Mouse (Mus musculus) frontal cortex, postnatal 14 days (tissue): ENCODE data around the gene Limk2.

ENCODE experiments used
- DNase-seq, 2 experiments: peaks; one replicate each; pipeline ENCODE4 v3.0.0; 2022; ENCODE audit warnings: low spot score in 2 of 2

Gene Limk2

DNA sequence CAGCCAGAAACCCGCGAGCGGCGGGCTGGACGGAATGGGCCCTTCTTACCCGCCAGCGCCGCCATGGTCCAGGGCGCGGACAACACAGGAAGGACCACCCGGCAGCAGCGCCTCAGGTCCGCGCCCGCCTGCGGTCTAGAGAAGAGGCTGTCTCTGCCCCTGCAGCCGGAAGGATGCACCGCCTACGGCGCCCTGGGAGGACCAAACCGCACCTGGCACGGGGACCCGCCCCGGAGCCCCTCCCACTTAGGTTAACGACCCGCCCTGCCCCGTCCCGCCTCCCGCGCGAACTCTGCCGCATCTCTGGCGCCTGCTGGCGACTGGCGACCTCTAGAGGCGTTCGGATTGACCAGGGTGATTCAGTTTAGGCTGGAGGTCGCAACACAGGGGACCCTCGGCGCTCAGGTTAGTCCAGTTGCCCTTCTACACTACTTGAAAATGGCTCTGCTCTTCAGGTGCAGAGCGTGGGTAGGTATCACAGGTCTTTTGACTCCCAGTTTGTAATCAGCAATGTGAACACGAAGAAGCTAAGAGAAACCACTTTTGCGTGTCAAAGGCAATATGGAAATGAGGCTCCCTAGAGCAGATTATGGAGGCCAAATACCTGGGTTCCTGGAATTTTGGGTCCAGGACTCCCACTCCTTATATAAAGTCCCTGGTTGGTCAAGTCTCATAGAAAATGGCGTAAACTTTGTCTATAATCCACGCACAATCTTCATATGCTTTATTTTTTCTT is at the start of gene Limk2:
Gene Limk2 (minus strand): TSS at position 193 of the 736 bp plus-strand sequence.
- peak; percentile 57 to 73 for DNase-seq

DNA sequence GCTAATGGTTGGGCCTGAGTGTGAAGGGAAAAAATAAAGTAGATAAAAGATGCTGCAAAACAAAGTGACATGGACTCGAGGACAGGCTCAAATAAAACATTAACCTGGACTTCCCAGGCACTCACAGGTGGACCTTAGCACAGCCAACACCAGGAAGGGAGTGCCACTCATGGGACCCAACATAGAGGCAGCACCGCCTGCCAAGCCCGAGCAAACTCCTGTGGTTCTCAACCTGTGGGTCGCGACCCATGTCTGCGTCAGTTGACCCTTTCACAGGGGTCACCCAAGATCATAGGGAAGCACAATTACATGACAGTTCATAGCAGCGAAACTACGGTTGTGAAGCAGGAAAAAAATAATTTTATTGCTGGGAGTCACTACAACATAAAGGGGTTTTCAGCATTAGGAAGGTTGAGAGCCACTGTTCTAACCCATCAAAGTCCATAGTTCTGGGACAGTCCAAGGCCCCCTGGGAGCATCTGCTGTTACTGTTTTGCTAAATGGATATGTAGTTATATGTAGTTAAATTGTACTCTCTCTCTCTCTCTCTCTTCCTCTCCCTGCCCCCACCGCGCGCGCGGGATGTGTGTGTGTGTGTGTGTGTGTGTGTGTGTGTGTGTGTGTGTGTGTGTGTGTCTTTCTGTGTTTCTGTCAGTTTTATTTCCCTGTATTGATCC is 49.6 kb upstream of the Limk2 start:
- DNase-seq: no peak

DNA sequence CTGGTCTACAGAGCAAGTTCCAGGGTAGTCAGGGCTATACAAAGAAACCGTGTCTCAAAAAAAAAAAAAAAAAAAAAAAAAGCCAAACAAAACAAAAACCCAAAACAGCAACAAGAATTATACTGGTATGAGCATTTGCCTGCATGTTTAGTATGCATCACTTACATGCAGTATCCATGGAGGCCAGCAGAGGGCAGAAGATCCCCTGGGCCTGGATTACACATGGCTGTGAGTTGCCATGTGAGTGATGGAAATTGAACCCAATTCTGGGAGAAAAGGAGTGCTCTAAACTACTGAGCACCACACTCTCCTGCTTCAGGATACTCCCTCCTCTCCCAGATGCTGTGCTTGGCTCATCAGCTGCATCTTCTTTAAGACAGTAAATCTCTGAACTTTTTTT is 47.4 kb upstream of the Limk2 start:
- DNase-seq: peak; percentile 59 to 71

DNA sequence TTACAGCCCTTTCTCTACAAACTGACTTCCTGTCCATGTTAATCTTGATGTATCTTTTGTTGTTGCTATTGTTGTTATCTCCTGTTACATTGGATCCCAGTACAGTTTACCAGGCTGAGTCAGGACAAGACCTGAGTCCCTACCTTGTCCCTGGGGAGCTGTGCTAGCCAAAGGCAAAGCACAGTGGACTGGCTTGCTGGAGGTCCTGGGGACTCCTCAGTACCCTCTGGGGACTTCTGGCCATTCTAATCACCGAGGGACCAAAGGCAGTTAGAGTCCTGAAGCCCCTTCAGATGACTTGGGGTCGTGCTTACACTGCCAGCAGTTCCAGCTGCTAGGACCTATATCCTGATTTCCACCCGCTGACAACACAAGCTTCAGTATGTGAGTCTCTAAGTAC is 45.5 kb upstream of the Limk2 start:
- no peak for DNase-seq

DNA sequence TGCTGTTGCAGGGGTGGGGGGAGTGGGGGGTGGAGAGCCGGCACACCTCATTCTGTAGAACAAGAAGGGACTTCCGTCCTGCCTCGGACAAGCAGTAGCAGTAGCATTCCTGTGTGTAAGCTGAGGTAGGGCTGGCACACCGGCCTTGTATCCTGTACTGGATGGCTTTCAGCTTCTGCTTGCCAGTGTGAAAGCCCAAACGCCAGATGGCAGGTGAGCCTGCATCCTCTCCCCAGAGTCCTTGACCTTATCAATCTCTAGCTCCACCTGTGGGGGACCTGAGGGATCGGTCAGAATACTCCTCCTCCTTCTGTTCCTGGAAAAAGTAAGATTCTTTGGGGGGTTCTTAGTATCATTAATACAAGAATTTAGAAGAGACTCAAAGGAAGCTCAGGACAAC is 44.5 kb upstream of the Limk2 start:
- DNase-seq: no peak

DNA sequence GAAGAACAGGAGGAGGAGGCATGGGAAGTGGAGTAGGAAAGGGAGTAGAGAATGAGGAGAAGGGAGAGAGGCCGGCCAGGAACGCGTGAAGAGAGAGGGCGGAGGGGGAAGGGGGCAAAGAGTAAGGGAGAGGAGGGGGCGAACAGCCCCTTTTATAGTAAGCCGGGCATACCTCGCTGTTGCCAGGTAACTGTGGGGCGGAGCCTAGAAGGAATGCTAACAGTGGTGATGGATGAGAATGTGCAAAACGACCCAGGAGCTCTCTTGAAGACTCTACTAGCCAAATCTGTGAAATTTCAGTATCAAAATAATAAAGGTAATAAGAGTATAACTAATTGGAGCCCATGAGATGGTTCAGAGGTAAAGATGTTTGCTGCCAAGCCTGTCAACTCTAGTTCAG is 43.8 kb upstream of the Limk2 start:
- DNase-seq: no peak

DNA sequence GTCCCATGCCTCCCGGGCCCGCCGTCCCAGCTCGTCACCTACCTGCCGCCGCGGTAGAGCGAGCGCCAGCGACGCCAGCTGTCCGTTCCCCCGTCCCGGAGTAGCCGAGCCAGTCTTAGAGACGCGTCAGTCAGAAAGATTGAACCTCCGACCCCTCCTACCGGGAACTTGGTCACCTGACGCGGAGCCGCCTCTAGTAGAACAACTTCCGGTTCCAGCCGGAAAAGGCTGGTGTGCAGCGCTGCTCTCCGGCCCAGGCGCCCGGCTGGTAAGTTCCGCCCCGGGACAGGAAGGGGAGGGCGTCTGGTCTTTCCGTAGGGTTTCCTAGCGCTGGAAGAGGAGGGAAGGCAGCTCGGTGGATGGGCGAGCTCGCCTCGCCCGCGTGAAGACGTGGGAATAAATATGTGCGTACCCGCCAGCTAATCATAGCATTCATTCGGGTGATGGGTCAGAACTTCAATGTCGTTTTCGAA is 43.2 kb upstream of the Limk2 start, which contains the start of gene Rnf185:
Gene Rnf185 (minus strand): TSS at position 197 of the 473 bp plus-strand sequence.
- peak; percentile 88 to 89 for DNase-seq

DNA sequence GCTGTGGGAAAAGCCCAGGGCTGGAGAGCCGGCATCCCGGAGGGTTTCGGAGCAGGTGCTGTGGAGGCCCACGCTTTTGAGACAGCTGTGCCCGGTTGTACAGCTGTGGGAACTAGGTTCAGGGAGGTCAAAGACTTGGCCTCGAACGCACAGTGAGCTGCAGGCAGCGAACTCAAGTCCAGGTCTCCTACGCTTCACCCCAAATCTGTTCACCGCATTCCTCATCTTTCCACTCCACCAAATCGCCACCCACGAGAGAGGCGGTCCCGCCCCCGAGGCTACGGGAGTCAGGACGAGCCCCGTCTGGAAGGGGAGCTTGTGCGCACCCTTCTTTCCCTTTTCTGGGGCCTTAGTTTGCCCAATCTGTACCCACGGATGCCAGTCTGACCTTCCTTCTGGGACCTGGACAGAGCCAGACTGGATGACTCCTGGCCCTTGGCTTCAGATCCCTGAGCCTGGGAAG is 42.7 kb upstream of the Limk2 start:
- no peak for DNase-seq

DNA sequence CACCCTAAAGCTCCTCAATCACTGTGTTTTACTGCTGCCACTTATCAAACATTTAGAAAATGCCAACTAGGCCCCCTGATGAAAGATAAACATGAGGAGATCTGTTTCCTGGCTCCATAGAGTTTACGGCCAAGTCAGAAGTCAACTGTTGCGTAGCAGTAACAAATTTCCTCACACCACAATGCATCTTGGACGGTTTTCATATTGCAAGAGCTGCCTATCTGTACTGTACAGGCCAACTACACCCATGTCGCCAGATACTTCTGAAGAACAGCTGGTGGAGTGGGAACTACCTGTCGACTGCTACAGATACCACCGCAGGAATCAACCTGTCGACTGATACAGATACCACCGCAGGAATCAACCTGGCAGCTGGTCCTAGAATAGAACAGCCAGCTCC is 35.9 kb upstream of the Limk2 start:
- no peak for DNase-seq

DNA sequence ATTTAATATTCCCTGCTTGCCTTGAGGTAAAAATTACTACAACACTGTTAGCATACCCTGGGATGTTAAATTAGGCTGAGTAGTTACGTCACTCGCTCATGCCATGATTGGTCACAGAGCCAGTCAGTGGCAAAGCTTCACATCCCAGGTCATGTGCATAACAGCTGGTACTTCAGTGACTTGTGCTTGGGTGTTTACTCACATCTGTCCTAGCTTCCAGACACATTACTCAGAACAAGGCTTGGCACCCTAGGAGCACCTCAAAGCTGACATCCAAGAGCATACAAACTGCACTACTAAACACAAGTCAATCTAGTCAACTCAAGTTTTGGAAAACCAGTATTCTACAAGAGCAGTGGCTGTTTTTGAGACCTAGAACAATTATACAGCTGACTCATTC is 34.1 kb upstream of the Limk2 start:
- no peak for DNase-seq

DNA sequence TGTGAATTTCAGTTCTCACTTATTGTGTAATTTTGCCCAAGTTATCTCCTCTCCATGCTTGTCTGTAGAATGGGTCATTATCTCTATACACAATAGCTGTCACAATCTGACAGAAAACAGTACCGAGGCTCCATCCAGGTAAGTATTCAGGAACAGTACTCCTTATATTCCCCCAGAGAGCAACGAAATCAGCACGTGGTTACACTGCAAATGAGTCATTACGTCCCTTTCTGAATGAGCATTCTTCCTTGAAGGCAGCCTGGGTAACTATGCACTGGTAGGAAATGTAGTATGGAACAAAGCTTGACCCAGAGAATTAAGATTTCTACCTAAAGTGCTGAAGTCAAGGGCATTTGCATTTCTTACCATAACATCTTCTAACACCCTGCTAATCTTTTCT is 33.7 kb upstream of the Limk2 start:
- DNase-seq: no peak

DNA sequence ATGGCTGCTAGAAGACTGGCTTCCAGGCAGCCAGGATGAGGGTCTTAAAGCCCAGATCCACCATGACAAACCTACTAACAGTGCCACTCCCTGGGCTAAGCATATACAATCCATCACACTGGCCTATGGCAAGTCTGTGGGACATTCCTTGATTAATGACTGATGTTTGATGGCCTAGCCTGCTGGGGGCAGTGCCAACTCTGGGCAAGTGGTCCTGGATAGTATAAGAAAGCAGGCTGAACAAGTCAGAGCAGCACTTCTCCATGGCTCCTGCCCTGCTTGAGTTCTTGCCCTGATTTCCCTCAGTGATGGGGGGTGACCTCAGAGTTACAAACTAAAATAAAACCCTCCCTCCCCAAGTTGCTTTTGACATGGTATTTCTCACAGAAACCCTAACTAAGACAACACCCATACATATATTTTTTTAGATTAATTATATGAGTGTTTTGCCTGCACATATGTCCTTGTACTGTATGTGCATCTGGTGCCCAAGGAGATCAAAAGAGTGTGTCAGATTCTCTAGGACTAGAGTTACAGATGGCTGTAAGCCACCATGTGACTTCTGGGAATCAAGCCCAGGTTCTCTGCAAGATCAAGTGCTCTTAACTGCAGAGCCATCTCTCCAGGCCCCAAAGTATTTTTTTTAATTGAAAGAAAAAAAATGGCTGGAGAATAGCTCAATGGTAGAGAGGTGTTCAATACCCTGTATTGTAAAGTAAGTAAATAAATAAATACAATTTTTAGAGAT is 32.9 kb upstream of the Limk2 start:
- DNase-seq: no peak

DNA sequence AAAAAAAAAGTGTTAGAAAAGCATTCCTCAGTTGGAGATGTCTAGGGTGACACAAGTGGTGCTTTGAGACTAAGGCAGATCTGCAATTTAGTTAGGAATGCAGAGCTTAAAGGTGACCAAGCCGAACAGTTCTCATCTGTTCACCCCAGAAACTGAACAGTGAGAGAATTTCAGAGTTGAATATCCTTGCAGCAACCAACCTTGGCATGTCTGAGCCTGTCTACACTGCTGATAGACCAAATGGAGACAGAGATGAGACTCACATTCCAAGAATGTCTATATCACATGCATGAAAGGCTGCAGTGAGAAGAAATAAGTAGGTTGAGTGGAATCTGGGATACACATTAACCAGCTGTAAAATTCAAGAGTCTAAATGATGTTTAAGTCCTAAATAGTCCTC is 28.6 kb upstream of the Limk2 start:
- no peak for DNase-seq

DNA sequence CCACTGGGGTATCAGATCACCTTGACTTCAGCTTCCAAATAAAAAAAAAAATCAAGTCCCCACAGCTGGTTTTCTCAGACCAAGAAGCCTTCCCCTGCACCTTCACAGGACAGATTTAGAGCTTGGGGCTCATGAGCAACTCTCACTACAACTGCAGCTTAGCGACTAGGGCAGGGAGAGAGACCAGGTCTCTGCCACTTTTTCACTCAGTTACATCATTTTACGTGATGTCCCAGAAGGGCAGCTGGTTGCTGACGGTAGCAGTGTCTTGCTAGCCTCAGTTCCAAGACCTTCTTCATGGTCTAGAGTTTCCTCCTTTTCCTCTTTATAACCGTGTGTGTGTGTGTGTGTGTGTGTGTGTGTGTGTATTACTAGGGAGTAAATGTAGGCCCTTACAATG is 24.8 kb upstream of the Limk2 start:
- no peak for DNase-seq

DNA sequence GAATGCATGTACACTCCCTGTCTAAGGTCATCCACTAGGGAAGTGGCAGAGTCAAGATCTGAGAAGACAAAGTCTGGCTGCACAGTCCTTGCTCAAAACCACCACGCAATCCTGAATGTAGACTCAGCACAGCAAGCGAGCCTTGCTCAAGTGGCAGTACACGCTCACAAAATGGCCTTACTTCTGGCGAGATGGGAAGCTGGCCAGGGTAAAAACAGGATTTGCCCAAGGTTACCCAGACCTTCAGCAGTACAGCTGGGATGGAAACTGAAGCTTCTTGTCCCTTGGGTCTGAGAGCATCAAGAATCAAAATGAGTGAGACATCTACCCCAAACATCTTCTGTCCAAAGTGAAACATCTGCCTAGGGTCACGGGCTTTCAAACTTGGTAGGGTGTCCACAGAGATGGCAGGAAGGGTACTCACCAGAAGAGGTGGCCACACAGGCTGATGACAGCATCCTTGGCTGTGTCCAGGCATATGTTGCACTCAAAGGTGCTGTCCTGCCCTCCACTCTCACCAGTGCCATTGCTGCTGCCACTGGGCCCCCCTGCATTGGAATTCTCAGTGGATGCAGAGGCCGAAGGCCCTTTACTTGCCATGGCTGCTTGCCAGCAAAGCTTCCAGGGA is 23.1 kb upstream of the Limk2 start:
- DNase-seq: no peak

DNA sequence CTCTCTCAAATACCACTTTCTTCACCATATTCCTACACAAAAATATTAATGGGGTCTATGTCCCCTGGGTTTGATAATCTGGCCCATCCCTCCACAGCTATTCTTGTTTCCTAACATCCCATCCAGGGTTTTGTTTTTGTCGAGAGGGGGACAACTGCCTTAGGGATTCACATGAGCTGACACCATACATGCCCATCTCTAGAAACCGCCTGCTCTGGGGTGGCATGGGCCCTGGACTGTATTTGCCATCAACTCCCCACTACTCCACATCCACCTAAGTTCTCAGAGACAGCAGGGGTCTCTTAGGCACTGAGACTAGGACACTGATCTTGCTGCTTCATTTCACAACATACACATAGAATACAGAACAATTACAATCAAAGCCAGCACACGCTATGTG is 22.5 kb upstream of the Limk2 start:
- no peak for DNase-seq

DNA sequence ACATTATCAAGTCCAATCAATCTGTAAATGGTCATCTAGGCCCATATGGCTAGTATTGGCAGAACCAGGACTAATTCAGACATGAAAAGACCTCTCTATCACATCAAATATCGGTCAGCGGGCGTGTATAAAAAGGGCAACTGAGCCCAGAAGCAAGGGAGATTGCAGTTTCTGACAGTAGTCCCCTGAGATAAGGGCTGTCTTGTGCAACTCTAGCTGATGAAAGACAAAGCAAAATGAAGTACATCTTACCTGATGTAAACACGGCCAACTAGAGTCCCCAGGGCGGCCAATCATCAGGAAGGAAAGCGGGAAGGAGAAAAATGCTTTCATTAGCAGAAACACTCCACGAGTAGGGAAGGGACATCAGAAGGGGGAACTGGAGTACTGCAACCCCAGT is 19.6 kb upstream of the Limk2 start:
- DNase-seq: no peak

DNA sequence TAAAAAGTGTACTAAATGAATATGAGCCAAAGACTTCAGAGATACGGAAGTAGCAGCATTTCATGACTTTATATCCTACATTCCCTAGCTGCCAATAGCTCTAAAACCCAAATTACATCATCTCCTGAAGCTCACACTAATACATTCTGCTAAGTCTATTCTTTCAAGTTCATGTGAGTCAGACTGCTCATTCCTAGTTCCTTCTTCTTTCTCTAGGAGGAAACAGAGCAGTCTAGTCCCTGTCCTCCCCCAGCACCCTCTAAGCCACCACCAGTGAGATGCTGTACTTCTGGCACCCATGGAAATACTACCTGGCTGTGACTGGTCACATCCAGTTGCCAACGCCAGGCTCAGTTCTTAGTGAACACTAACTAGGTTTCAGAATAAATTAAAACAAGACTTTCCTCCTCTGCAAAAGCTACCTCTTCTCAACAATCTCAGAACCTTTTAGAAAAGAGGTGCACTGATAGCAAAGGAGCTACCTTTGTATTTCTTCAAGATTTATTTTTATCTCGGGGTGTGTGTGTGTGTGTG is 18.8 kb upstream of the Limk2 start:
- no peak for DNase-seq

DNA sequence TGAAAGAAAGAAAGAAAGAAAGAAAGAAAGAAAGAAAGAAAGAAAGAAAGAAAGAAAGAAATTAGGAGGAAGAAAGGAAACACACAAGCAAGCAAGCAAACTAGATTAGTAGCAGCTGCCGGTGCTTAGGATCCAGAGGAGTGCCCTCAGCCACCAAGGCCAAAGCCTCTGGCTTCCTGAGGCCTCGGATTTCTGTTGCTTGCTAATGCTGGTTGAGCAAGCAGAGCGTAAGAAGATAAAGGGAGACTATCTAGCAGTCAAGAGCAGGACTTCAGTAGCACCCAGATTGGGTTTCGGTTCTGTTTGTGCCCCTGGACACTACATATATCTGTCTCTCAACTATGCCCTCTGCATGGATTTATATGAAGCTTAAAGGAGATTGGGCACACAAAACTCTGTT is 13.3 kb upstream of the Limk2 start:
- no peak for DNase-seq

DNA sequence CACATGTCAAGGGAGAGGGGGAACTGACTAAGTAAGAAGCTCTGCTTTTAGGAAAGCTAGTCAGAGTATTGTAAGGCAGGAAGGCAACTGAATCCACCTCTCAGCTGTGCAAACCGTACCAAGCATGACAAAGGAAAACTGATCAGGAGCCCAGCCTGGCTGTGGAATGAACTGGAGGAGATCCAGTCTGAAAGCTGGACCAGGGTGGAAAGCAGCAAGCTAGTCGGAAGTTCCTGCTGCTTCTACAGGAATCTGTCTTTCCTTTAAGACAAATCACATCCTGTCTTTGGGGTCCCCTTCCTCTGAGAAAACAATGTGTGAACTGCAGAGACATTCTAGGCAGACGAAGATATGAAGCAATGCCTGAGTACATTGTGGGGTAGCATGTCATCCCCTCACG is 9.8 kb upstream of the Limk2 start:
- no peak for DNase-seq

DNA sequence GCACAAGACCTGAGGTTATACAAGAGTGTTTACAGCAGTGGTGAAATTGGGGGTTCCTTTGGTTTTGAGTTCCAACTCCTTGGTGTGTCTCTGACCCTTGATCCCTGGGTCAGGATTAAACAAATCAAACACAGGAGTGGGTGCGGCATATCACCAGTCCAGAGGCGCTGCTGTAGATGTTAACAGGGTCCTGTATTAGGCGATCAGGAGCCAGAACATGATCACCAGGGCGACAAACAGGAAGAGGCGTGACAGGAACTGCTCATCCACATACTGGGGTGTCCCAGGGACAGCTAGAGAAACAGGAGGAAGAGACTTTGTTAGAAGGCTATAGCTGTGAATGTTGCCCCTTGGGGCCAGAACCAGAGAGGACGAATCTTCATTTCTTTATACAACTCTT is 8.8 kb upstream of the Limk2 start:
- DNase-seq: no peak

DNA sequence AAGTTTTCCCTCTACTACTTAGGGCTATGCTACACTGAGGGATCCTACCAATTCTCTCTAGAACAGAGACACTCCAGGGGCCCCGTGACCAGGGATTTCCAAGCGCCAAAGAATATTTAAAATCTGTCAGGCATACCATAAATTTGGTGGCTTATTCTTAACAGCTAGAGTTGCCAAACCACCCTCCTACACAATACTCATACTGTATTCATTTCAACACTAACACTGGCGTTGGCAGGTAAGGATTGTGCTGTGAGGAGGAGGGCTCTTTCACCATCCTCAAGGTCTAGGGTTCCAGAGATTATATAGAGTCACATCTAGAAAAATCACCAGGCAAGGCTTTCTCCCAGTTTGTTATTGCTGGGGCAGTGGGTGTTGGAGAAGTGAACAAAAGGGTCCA is 7.4 kb upstream of the Limk2 start:
- DNase-seq: no peak
